Mouse (Mus musculus) kidney, adult 2 months (tissue): ENCODE data around the gene Shprh.

Experiments used
- CTCF ChIP-seq: fragments of 200-500 bp; conservative IDR thresholded peaks from 2 replicates; pipeline ENCODE4 v1.5.1; 2011; ENCODE audit warnings: low read depth, mild to moderate bottlenecking, control low read depth, low read length, moderate library complexity, mixed read lengths; ENCODE audit not compliant: insufficient read depth, insufficient read length
- POLR2A ChIP-seq: fragments of 200-500 bp; IDR thresholded peaks from one replicate; pipeline ENCODE4 v1.6.1; 2011; ENCODE audit warnings: low read depth, low read length, control low read depth

GRCm38 (mm10) chr10:11175801-11176482, 26.7 kb downstream of the Shprh start:
- no peak for TF ChIP-seq CTCF
- no peak for TF ChIP-seq POLR2A
